Mouse (Mus musculus) hematopoietic stem cell, adult 5-6 weeks (primary cell): ENCODE results near the gene Zbtb20. TPM values are rescaled to one million over a fixed set of nuclear protein-coding genes. Genes with fewer than 3 reads are reported as not detected.

Experiments used
- ATAC-seq, 2 experiments: fragments of 125-278 bp in 1 of 2; replicated peaks in 1 of 2; 2 replicates each; pipeline ENCODE4 v1.8.0; 2016 to 2017; ENCODE audit warnings: inconsistent platforms in 2 of 2, mild to moderate bottlenecking in 2 of 2, moderate number of reproducible peaks in 2 of 2, low read depth in 1 of 2, moderate TSS enrichment in 1 of 2; ENCODE audit not compliant: low FRiP score in 2 of 2, poor library complexity in 2 of 2, severe bottlenecking in 2 of 2, insufficient read depth in 1 of 2, low TSS enrichment in 1 of 2
- total RNA-seq: library from RNA; stranded (forward); fragments of 172-1452, 232-1000 nt; gene quantifications from 2 replicates; pipeline ENCODE4 v1.2.3, GENCODE M21; 2017

Gene Zbtb20
- total RNA-seq, 1 experiment from 2014 or later, result 34.1 TPM

DNA sequence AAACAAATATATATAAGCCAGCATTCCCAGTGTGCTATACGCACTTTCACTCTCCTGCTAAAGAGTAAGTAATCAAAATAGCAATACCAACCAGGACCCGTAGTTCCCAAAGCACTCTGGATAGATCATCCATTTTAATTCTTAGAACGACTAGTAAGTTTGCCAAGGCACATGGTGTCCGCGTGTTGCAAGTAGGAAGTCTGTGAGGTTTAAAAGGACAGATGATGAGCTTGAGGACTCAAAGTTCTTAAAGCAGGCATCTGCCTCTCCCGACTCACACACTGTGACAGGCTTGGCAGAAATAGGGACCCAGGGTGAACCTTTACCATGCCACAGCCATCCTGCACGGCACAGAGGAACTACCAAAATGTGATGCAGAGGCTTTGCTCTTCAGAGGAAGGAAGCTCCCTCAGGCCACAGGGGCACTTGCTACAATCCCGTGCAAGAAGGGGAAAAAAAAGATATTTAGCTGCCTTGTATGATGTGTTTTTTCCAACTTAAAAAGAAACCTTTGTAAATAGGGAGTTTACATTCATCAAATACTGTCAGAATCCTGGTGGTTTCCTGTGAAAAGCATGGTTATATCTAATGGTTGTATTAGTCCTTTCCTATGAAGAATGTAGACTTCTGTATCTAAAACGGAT is 619.6 kb downstream of the Zbtb20 start:
- ATAC-seq, result 0 out of 4 replicates have a peak, but pooled peaks of 1 of the 2 experiments have one; percentile 32

GRCm38 (mm10) chr16:43497093-43497492 is 621.4 kb downstream of the Zbtb20 start:
- ATAC-seq, result no peak

- no peak for ATAC-seq
These were observed 624.6 kb downstream of the Zbtb20 start for GRCm38 (mm10) chr16:43500132-43500853.

GRCm38 (mm10) chr16:43501284-43501683 is 625.6 kb downstream of the Zbtb20 start:
- no peak for ATAC-seq

GRCm38 (mm10) chr16:43502339-43503009 is 626.8 kb downstream of the Zbtb20 start:
- ATAC-seq, result 0 out of 4 replicates have a peak, but pooled peaks of 1 of the 2 experiments have one; percentile 50

DNA sequence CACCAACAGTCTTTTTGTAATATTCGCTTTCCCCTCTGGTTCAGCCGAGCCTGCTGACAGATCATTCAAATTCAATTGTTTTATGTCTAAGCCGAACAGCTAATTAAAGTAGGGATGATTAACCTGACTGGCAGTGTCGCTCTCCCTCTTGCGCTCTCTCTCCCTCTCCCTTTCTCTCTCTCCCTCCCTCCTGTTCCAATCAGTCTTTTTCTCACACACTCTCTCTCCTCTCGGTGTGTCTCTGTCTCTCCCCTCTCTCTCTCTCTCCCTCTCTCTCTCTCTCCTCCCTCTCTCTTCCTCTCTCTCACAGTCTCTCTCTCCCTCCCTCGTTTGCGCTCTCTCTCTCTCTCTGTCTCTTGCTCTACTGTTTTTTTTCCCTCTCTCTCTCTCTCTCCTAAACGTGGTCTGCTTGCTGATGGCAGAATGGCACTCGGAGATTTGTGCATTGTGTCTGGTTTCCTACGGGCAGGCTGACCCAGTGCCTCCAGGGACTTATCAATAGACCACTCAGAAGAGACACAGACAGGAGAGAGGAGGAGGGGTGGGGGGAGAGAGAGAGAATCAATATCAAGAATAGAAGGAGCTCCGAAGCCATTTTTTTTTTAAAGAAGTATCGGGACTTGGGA is 627.4 kb downstream of the Zbtb20 start:
- ATAC-seq, result 0 out of 4 replicates have a peak, but pooled peaks have one; percentile 11 to 18

DNA sequence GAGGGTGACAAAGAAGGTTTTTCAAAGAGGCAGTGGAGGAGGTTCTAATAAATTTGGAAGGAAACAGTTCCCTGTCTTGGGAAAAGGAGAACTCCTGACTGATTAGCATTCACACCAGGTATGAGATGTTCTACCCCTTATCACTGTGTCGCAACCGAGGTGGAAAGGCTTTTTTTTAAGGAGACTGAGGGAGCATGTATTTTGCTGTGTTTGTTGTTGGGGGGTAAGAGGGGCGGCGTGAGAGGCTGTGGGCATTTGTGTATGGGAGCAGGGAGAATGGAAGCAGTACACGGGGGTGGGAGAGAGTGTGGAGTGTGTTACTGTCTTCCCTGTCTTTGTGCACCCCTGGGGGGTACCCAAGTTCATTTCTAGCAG is 627.9 kb downstream of the Zbtb20 start:
- ATAC-seq, result no peak

DNA sequence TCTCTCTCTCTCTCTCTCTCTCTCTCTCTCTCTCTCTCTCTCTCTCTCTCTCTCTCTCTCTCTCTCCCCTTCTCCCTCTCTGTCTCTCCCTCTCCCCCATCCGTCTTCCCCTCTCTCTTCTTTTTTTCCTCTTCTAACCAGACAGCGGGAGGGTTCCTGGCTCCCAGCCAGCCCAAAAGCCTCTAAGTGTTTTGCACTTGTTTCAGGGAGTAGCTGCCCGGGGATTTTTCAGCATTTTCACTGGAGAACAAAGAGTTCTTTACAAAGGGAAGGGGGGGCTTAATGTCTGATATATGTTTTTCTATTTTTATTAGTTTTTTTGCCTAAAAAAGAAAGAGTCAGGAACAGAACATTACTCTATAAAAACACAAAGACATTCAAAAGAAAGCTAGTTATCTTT is 628.5 kb downstream of the Zbtb20 start:
- no peak for ATAC-seq

- no peak for ATAC-seq
These were observed 628.9 kb downstream of the Zbtb20 start for GRCm38 (mm10) chr16:43504556-43504955.

GRCm38 (mm10) chr16:43505314-43505950 is 629.8 kb downstream of the Zbtb20 start:
- no peak for ATAC-seq

DNA sequence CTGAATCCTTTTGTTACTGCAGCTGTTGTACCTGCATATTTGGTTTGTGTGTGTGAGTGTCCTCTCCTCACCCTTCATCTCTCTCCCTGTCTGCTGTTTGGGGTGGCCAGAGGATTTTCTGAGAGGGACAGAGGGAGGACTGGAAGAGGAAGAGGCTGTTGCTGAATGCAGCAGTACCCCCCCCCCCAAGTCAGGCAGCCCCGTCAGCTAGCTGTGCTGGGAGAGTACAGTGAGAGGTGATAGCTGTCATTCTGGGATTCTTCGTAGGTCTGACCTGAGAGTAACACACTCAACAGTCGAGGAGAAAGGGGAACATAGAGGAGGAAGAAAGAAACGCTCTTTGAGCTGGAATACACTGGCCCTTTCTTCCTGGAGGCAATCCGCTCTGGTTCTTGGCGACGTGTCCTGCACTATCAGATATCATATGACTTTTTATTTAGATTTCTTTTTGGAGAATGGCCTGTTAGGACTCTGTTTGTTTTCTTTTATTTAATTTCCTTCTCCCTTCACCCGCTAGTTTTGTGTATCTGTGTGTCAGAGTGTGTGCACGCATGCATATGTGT is 630.6 kb downstream of the Zbtb20 start:
- ATAC-seq, result peak; percentile 33 to 53; a peak in 1 of 4 replicates

DNA sequence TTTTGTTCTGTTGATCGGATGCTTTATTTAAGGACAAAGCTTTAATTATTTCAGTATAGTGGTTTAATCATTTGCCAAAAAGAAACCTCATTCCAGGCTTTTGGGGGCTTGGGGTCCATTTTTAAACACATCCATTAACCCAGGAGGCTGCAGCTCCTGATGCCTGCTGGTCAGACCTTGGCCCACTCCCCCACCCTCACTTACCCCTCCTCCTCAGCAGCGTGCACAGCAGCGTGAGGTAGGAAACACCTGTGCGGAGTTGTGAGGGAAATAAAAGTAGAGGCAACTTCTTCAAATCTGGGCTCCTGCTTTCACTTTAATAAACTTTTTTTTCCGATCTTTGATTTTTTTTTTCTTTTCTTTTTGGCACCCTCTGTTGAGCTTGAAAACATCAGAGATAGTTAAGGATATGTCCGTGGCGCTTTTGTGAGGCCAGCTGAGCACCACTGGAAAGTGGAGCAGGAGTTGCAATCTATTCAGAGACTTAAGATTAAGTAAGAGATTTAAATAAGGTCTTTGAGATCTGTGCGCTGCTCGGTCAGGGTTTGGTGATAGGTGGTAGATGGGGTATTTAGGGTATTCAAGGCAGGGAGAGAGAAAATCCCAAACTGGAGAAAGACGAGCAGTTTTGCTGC is 631.2 kb downstream of the Zbtb20 start:
- peak; percentile 51 to 58 for ATAC-seq

DNA sequence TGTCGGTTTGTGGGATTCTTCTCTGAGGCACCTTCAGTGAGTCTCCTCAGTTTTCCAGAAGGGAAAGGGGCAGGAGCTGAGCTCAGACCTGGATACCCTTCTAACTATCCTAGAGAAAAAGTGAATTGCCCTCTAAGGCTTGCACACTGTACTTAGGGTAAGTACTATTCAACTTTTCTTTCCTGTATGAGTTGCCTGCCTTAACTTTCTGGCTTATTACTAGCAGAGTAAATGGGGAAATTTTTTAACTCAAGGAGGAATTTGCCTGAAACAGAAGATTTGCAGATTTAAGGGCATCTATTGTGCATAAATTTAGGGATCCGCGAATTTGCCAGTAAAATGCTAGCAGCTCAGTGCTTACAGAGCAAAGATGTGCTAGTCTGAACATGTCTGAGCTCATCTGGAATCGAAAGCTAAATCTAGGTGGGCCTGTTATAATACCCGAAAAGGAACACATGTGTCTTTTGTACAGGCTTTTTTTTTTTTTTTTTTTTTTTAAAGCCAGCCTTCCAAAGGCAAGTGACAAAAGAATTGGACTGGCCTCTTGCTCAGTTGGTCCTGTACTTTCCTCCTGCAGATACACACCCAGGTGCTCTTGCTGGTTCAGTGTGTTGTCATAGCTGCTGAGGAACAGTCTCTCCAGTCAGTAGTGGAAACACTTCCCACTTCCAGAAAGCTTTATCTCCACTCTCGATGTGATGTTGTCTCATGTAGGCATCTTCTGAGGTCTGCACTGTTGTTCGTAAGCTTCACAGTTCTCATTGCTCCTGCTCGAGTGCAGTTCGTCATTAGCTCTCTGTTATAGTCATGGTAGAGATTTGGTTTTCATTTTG is 632.7 kb downstream of the Zbtb20 start:
- ATAC-seq, result no peak

GRCm38 (mm10) chr16:43510516-43510915 is 634.8 kb downstream of the Zbtb20 start:
- no peak for ATAC-seq

DNA sequence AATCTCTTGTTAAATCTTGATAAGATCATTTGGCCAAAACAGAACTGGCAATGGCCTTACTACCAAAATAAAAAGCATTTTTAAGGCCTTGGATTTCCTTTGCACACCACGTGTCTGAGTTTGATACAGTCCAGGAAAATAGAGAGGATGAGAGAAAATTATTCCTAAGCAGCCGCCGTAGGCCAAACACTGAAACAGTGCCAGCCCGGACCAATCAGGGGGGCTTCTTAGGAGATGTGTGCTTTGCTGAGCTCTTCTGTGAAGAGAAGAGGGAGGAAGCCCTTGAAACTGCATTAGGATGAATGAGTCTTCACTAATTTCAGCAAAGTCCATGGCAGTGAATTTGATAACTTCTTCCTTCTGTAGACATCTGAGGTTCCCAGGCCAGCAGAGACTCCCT is 635.9 kb downstream of the Zbtb20 start:
- no peak for ATAC-seq

DNA sequence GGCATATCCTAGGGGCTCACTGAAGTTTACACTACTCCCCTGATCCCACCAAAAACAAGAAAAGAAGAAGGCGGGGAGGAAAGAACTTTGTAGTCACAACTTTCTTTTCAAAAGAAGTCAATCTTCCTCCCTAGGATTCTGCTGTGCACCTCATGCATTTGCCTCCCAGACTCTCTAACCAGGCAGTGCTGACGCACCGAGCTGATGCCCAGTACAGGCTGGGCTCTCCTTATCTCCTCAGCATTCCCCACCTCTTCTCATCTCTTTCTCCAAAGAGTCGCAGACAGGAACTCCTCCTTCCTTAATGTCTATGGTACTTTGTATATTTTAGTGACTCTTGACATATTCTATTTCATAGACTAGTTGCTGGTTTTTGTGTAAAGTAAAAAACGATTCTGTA is 638.3 kb downstream of the Zbtb20 start:
- ATAC-seq, result no peak
